Mouse (Mus musculus): ENCODE measurements around the gene Fgfr2. TPM values are rescaled to one million over a fixed set of nuclear protein-coding genes. Genes with fewer than 3 reads are reported as not detected.

Fgfr2 gene
- polyA plus RNA-seq, 1 experiment: 114 TPM

GRCm38 (mm10) chr7:132247091-132247490 is 876.1 kb downstream of the Fgfr2 start:
- H3K4me3 ChIP-seq (replicated peaks; ENCODE audit: extremely low read depth, low read depth, low read length): no peak overlapping the region
- no peak for DNase-seq
- TF ChIP-seq POLR2A (IDR thresholded peaks at IDR 0.05; ENCODE audit: borderline replicate concordance, extremely low read depth, low read depth, low read length) (no peak), CTCF (IDR thresholded peaks at IDR 0.05; ENCODE audit: insufficient read depth, low read length) (no peak)
- peaks cover 13% of the 10 kb centered on the region for H3K4me1 ChIP-seq (ENCODE audit: control insufficient read depth, insufficient read depth, low read length)
- WGBS: 86% methylated on average over 5 of the region's 5 CpGs

- no peak for DNase-seq
- Histone ChIP-seq H3K4me3 (replicated peaks; ENCODE audit: extremely low read depth, low read depth, low read length) (no peak overlapping the region), H3K4me1 (ENCODE audit: control insufficient read depth, insufficient read depth, low read length) (peaks cover 13% of the 10 kb centered on the region)
- WGBS: 58% methylated on average over 6 of the region's 6 CpGs
- no peak for TF ChIP-seq CTCF (IDR thresholded peaks at IDR 0.05; ENCODE audit: insufficient read depth, low read length)
- TF ChIP-seq POLR2A (IDR thresholded peaks at IDR 0.05; ENCODE audit: borderline replicate concordance, extremely low read depth, low read depth, low read length): no peak
Measured at GRCm38 (mm10) chr7:132245730-132246129, 877.4 kb downstream of the Fgfr2 start.

GRCm38 (mm10) chr7:132244637-132245036 is 878.5 kb downstream of the Fgfr2 start:
- WGBS: 96% methylated on average over 14 of the region's 14 CpGs
- peaks cover 13% of the 10 kb centered on the region for H3K4me1 ChIP-seq (ENCODE audit: control insufficient read depth, insufficient read depth, low read length)
- H3K4me3 ChIP-seq (replicated peaks; ENCODE audit: extremely low read depth, low read depth, low read length): no peak overlapping the region
- TF ChIP-seq CTCF (IDR thresholded peaks at IDR 0.05; ENCODE audit: insufficient read depth, low read length) (no peak), POLR2A (IDR thresholded peaks at IDR 0.05; ENCODE audit: borderline replicate concordance, extremely low read depth, low read depth, low read length) (no peak)
- DNase-seq: no peak

- Histone ChIP-seq H3K4me1 (ENCODE audit: control insufficient read depth, insufficient read depth, low read length) (peaks cover 13% of the 10 kb centered on the region), H3K4me3 (replicated peaks; ENCODE audit: extremely low read depth, low read depth, low read length) (no peak overlapping the region)
- TF ChIP-seq POLR2A (IDR thresholded peaks at IDR 0.05; ENCODE audit: borderline replicate concordance, extremely low read depth, low read depth, low read length) (no peak), CTCF (IDR thresholded peaks at IDR 0.05; ENCODE audit: insufficient read depth, low read length) (no peak)
- 30% methylated on average over 5 of the region's 5 CpGs for WGBS
- no peak for DNase-seq
Measured at GRCm38 (mm10) chr7:132243225-132243624, 879.9 kb downstream of the Fgfr2 start.

- H3K4me1 ChIP-seq (ENCODE audit: control insufficient read depth, insufficient read depth, low read length): peaks cover 19% of the 10 kb centered on the region
- no peak for TF ChIP-seq POLR2A (IDR thresholded peaks at IDR 0.05; ENCODE audit: borderline replicate concordance, extremely low read depth, low read depth, low read length)
- no peak for TF ChIP-seq CTCF (IDR thresholded peaks at IDR 0.05; ENCODE audit: insufficient read depth, low read length)
- WGBS: 28% methylated on average over 4 of the region's 4 CpGs
- H3K4me3 ChIP-seq (replicated peaks; ENCODE audit: extremely low read depth, low read depth, low read length): no peak overlapping the region
- no peak for DNase-seq
Measured at GRCm38 (mm10) chr7:132242617-132243141, 880.5 kb downstream of the Fgfr2 start.

- 51% methylated on average over 3 of the region's 3 CpGs for WGBS
- TF ChIP-seq CTCF (IDR thresholded peaks at IDR 0.05; ENCODE audit: insufficient read depth, low read length) (no peak), POLR2A (IDR thresholded peaks at IDR 0.05; ENCODE audit: borderline replicate concordance, extremely low read depth, low read depth, low read length) (no peak)
Measured at GRCm38 (mm10) chr7:132238921-132239320, 884.2 kb downstream of the Fgfr2 start.

GRCm38 (mm10) chr7:132237191-132237590 is 886.0 kb downstream of the Fgfr2 start:
- DNase-seq: no peak
- no peak for TF ChIP-seq POLR2A (IDR thresholded peaks at IDR 0.05; ENCODE audit: borderline replicate concordance, extremely low read depth, low read depth, low read length)
- no peak for TF ChIP-seq CTCF (IDR thresholded peaks at IDR 0.05; ENCODE audit: insufficient read depth, low read length)
- Histone ChIP-seq H3K4me3 (replicated peaks; ENCODE audit: extremely low read depth, low read depth, low read length) (no peak overlapping the region), H3K4me1 (ENCODE audit: control insufficient read depth, insufficient read depth, low read length) (peaks cover 7% of the 10 kb centered on the region; the same call in 1 of the 2 replicates)
- WGBS: 43% methylated on average over 4 of the region's 4 CpGs

More at GRCm38 (mm10) chr7:132238921-132239320, 884.2 kb downstream of the Fgfr2 start:
- Histone ChIP-seq H3K4me1 (ENCODE audit: control insufficient read depth, insufficient read depth, low read length) (peaks cover 17% of the 10 kb centered on the region), H3K4me3 (replicated peaks; ENCODE audit: extremely low read depth, low read depth, low read length) (no peak overlapping the region)
- DNase-seq: no peak

GRCm38 (mm10) chr7:132236789-132237188 is 886.4 kb downstream of the Fgfr2 start:
- Histone ChIP-seq H3K4me3 (replicated peaks; ENCODE audit: extremely low read depth, low read depth, low read length) (no peak overlapping the region), H3K4me1 (ENCODE audit: control insufficient read depth, insufficient read depth, low read length) (peaks cover 7% of the 10 kb centered on the region; the same call in 1 of the 2 replicates)
- no peak for TF ChIP-seq CTCF (IDR thresholded peaks at IDR 0.05; ENCODE audit: insufficient read depth, low read length)
- TF ChIP-seq POLR2A (IDR thresholded peaks at IDR 0.05; ENCODE audit: borderline replicate concordance, extremely low read depth, low read depth, low read length): no peak
- no peak for DNase-seq
- WGBS: 63% methylated on average over 8 of the region's 8 CpGs

- WGBS: 72% methylated on average over 3 of the region's 3 CpGs
- H3K4me3 ChIP-seq (replicated peaks; ENCODE audit: extremely low read depth, low read depth, low read length): no peak overlapping the region
- H3K4me1 ChIP-seq (ENCODE audit: control insufficient read depth, insufficient read depth, low read length): peaks cover 7% of the 10 kb centered on the region; the same call in 1 of the 2 replicates
- DNase-seq: no peak
- no peak for TF ChIP-seq POLR2A (IDR thresholded peaks at IDR 0.05; ENCODE audit: borderline replicate concordance, extremely low read depth, low read depth, low read length)
- no peak for TF ChIP-seq CTCF (IDR thresholded peaks at IDR 0.05; ENCODE audit: insufficient read depth, low read length)
Measured at GRCm38 (mm10) chr7:132234250-132234649, 888.9 kb downstream of the Fgfr2 start.

- peaks cover 7% of the 10 kb centered on the region; the same call in 1 of the 2 replicates for H3K4me1 ChIP-seq (ENCODE audit: control insufficient read depth, insufficient read depth, low read length)
- 80% methylated on average over 4 of the region's 4 CpGs for WGBS
- H3K4me3 ChIP-seq (replicated peaks; ENCODE audit: extremely low read depth, low read depth, low read length): no peak overlapping the region
- TF ChIP-seq CTCF (IDR thresholded peaks at IDR 0.05; ENCODE audit: insufficient read depth, low read length) (no peak), POLR2A (IDR thresholded peaks at IDR 0.05; ENCODE audit: borderline replicate concordance, extremely low read depth, low read depth, low read length) (no peak)
- no peak for DNase-seq
Measured at GRCm38 (mm10) chr7:132233732-132234131, 889.4 kb downstream of the Fgfr2 start.
